Mouse (Mus musculus) liver, adult (tissue): ENCODE results near the gene Bdkrb2.

ENCODE experiments used
- GATA4 ChIP-seq: IDR thresholded peaks from 2 replicates; pipeline ENCODE4 v1.6.1; 2014; ENCODE audit warnings: mild to moderate bottlenecking, low read length; ENCODE audit not compliant: insufficient replicate concordance

The Bdkrb2 gene

GRCm38 (mm10) chr12:105562056-105562820 is 788 bp upstream of the Bdkrb2 start:
- TF ChIP-seq GATA4 = no peak

DNA sequence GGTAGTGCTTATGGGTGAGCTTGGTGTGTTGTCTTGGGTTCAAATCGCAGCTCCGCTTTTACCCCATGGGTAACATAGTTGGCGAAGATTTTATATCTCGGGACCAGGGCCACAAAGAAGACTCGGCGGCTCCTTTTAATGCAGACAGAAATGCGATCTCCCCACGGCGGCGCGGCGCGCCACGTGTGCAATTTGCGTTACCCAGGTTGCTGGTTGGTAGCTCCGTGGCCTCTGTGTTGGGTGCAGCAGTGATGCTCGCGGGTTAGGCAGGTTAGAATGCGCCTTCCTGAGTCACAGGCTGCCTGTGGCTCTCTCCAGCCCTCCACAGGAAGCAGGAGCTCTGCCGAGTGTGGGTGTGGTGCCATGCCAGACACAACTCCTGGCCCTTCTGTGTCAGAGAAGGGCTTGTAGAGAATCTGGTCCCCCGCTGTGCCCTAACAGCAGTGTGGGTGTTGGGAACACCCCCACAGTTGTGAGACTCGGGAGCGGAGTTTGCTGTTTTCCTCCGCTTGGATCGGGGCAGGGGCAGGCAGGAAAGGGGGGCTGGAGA is 775 bp downstream of the Bdkrb2 start:
- TF ChIP-seq GATA4 = no peak

DNA sequence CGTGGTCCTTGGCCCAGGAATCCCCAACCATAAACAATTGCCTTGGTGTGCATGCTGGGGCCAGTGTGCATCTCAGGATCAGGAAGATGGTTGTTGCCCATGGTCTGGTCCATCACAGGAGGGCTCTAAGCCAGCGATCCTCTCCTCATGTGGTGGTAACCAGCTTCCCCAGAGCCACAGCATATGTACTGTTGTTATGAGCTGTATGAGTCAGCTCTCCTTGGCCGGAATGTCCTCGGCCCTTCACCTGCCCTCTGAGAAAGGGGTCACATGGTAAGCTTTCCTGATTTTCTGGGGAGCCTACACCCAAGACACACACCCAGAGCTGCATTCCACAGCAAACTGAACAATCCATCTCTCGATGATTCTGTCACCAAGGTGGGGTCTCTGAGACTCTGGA is 2.2 kb downstream of the Bdkrb2 start:
- no peak for TF ChIP-seq GATA4

DNA sequence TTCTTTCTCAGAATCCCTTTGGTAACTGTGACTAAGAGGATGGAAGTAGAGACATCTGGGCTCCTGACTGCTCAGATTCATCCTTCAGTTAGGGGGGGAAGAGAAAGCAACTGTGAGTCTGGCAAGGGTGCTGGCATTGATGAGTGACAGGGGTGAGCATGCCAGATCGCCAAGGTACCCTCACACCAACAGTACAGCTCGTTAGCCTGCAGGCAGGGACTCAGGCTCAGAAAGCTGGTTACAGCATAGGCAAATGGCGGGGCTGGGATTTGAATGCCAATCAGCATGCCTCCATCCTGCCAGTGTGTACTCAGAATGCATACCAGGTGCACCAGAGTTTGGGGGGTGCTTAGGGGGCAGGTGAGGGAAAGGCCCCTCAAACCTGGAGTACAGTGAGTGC is 8.8 kb downstream of the Bdkrb2 start:
- no peak for TF ChIP-seq GATA4

- no peak for TF ChIP-seq GATA4
These were observed 9.6 kb downstream of the Bdkrb2 start for GRCm38 (mm10) chr12:105572622-105573021.

GRCm38 (mm10) chr12:105574356-105574755 is 11.3 kb downstream of the Bdkrb2 start:
- no peak for TF ChIP-seq GATA4

DNA sequence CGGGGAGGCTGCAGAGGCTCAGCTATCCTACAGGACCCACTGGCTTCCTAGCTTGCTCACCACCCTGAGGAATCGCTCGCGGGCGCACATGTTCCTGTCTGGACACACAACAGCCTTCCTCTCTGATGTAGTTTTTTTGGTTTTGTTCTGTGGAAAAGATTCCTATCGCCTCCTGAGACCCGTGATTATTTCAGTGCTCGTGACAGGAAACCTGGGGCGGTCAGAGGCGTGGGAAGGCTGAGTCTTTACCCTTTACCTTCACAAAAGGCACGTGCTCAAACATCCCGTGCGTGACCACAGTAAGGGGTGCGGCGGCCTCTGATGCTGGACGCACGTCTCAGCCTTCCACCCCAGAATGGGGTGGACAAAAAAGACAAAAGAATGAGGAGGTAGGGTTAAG is 17.5 kb downstream of the Bdkrb2 start:
- TF ChIP-seq GATA4 = no peak

GRCm38 (mm10) chr12:105582486-105582885 is 19.5 kb downstream of the Bdkrb2 start:
- no peak for TF ChIP-seq GATA4

DNA sequence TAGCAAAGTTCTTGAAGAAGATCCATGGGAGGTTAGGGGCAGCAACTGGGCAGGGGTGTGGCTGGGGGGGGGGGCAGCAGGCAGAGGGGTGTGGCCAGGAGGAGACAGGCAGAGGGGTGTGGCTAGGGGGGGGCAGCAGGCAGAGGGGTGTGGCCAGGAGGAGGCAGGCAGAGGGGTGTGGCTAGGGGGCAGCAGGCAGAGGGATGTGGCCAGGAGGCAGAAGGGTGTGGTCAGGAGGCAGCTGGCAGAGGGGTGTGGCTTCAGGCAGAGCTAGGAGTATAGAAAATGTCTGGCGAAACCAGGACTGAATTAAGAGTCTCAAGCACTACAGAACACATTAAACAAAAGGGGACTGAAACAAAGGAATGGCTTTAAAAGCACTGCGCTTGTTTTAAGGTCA is 20.5 kb downstream of the Bdkrb2 start:
- no peak for TF ChIP-seq GATA4

GRCm38 (mm10) chr12:105584851-105585250 is 21.8 kb downstream of the Bdkrb2 start:
- no peak for TF ChIP-seq GATA4

- TF ChIP-seq GATA4 = no peak
These were observed 24.5 kb downstream of the Bdkrb2 start for GRCm38 (mm10) chr12:105587526-105587925.

DNA sequence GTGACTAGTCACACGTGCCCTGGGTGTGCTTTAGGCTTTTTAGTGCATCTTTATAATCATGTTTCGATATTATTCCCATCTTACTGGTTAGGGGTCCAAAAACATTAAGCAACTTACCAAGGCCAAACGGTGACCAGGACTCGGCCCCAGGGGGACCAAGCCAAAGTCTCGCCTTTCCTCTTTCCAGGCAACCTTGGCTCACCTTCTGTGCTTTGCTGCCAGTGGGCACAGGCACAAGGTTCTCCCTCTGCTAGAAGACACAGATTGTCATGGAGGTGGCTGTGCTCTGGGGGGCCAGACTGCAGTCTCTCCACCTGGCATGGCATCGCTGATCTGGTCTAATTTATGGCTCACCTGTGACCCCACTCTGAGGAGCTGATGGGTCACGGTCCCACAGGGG is 27.8 kb downstream of the Bdkrb2 start:
- TF ChIP-seq GATA4 = no peak

DNA sequence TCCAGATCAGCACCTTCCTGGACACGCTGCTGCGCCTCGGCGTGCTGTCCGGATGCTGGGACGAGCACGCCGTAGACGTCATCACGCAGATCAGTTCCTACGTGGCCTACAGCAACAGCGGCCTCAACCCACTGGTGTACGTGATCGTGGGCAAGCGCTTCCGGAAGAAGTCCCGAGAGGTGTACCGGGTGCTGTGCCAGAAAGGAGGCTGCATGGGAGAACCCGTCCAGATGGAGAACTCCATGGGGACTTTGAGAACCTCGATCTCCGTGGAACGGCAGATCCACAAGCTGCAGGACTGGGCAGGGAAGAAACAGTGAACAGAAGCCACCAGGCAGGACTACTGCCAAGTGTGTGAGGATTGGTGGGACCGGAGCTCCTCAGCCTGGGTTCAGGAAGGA is 29.3 kb downstream of the Bdkrb2 start:
- TF ChIP-seq GATA4 = no peak

DNA sequence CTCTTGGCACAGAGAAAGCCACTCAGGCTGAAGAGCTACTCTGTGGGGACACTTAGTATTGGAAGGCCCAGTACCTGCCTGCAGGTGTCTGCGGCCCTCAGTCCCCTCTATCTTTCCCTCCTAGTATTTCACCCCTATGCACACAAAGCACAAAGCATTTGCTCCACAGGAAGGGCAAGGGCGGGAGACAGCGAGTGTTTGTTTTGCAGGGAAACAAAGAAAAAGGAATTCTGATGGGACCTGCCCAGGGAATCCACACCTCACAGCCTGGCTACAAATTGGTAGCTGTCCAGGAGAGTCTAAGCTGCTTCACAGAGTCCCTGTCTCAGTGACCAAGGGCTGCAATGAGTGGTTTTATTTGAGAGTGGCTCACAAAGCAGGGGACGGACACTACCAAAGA is 30.4 kb downstream of the Bdkrb2 start:
- no peak for TF ChIP-seq GATA4

- TF ChIP-seq GATA4 = no peak
These were observed 34.1 kb downstream of the Bdkrb2 start for GRCm38 (mm10) chr12:105597135-105597534.

DNA sequence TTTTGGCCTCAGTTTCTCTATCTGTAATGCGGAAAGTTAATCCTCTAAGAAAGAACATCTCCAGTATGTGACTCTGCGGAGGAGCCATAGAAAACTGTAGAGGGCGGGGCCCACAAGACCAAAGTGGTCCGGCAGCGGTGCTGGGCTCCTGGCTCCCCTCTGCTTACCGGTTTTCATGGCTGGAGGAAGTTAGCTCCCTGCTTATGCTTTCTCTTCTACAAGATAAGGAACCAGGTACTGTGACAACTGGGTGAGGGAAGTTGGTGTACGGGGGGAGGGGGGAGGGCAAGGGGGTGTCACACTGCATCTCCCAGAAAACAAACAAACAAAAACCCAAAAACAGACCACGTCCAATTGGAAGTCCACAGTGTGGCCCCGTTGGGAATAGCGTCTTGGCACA is 35.5 kb downstream of the Bdkrb2 start:
- TF ChIP-seq GATA4 = no peak

DNA sequence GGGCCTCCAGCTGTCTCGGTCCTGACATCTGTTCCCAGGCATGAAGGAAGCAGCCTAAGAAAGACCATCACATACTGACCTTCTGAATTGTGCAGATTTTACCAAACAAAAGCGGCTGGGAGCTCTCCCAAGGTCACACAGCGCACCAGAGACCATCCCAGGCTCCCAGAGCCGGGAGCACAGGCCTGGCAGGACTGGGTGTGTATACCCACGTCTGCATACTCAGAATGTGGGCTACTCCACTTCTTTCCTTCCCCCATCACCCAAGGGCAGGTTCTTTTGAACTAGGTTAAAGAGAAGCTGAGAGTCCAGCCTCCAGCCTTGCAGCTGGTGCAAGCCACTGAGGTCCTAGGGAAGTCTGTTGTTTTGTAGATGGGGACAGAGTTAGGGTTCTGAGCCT is 36.1 kb downstream of the Bdkrb2 start:
- no peak for TF ChIP-seq GATA4
